Mouse (Mus musculus) liver, embryonic 16.5 days (tissue): ENCODE measurements around the gene Diexf. TPM values are rescaled to one million over a fixed set of nuclear protein-coding genes. Genes with fewer than 3 reads are reported as not detected.

ENCODE experiments used
- ATAC-seq: fragments of 200-750 bp; cut with Nextera tagmentation; 2 replicates; pipeline ENCODE4 v1.8.0; 2017; ENCODE audit warnings: low read depth, mild to moderate bottlenecking, moderate number of reproducible peaks, moderate library complexity
- H3K27ac ChIP-seq: fragments of 300-500 bp; sonication (generic); 2 replicates; pipeline ENCODE4 v1.5.1; 2014; ENCODE audit warnings: mild to moderate bottlenecking, low read length
- H3K27me3 ChIP-seq: fragments of 300-500 bp; sonication (generic); 2 replicates; pipeline ENCODE4 v1.6.1; 2014; ENCODE audit warnings: low read depth, low read length, mixed read lengths; ENCODE audit not compliant: control insufficient read depth, insufficient read depth
- H3K36me3 ChIP-seq: fragments of 300-500 bp; sonication (generic); 2 replicates; pipeline ENCODE4 v1.6.1; 2014; ENCODE audit warnings: mild to moderate bottlenecking; ENCODE audit not compliant: control insufficient read depth, insufficient read depth
- H3K4me1 ChIP-seq: fragments of 300-500 bp; sonication (generic); 2 replicates; pipeline ENCODE4 v1.6.1; 2014; ENCODE audit warnings: low read depth, low read length, mixed read lengths; ENCODE audit not compliant: control insufficient read depth
- H3K4me2 ChIP-seq: fragments of 300-500 bp; sonication (generic); 2 replicates; pipeline ENCODE4 v1.6.1; 2014; ENCODE audit warnings: low read depth, low read length, mixed read lengths
- H3K4me3 ChIP-seq: fragments of 300-500 bp; sonication (generic); 2 replicates; pipeline ENCODE4 v1.5.1; 2014; ENCODE audit warnings: low read depth, mild to moderate bottlenecking, low read length
- H3K9ac ChIP-seq: fragments of 300-500 bp; sonication (generic); 2 replicates; pipeline ENCODE4 v1.6.1; 2014; ENCODE audit warnings: low read depth, low read length
- H3K9me3 ChIP-seq: fragments of 300-500 bp; sonication (generic); replicated peaks from 2 replicates; pipeline ENCODE4 v1.6.1; 2016; ENCODE audit warnings: low read length; ENCODE audit not compliant: control insufficient read depth
- WGBS: fragments of 180-500 bp; shearing (Covaris S2); extraction: QIAGEN DNeasy Blood & Tissue Kit; methylation state at CpG from one replicate; pipeline ENCODE4 v1.1.7; 2014; ENCODE audit not compliant: insufficient replicate concordance; 5-methylcytosine and 5-hydroxymethylcytosine counted together
- polyA plus RNA-seq: library from polyadenylated mRNA; unstranded; fragments of >200 nt; fragmentation: Nextera tagmentation; extraction: Ambion mirVana; gene quantifications from 2 replicates; pipeline ENCODE4 v1.2.1, GENCODE M21; 2015

Gene Diexf
- polyA plus RNA-seq, 1 experiment from 2014 or later: 3.1 TPM

DNA sequence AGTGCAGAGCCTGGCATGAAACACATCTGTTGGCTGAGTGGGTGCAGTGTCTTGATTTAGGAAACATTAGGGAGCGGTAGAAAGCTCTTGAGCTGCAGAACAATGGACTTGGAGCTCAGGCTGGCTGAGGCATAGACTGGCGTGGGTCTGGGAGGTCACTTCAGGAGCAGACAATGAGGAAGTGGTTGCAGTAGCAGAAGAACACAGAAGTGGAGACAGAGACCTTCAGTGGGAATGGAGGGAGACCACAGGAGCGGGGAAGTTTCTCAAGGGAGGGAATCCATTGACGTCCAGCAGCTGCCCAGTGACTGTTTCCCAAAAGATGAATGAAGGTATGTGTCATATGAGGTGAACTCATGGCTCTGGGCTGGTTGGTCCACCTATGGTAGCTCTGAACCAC is 15.0 kb upstream of the Diexf start:
- no peaks in the 10 kb centered on the region for H3K9me3 ChIP-seq
- 35% methylated on average over 4 of the region's 4 CpGs for WGBS
- no peaks in the 10 kb centered on the region for H3K27me3 ChIP-seq
- H3K9ac ChIP-seq: no peak overlapping the region
- no peak overlapping the region for H3K4me2 ChIP-seq
- no peaks in the 10 kb centered on the region for H3K36me3 ChIP-seq
- H3K27ac ChIP-seq: no peak overlapping the region
- no peaks in the 10 kb centered on the region for H3K4me1 ChIP-seq
- no peak overlapping the region for H3K4me3 ChIP-seq
- ATAC-seq: no peak

DNA sequence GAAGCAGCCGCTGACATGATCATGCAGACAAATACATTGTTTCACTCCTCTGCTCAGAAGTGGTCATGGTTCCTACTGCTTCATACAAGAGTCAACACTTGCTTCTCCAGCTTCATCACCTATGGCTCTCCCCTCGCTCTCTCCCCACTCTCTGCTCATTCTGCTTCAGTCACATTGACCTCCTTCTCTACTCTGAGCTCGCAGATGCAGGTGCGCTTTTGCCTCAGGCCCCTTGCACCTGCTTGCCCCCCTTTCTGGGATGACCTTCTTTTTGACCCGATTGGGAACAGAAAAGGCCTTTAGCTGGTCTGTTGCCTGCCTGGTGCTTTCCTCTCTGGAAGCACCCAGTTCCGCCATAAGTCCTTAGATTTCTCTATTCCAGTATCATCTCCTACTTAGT is 14.4 kb upstream of the Diexf start:
- ATAC-seq: no peak
- Histone ChIP-seq H3K27ac (no peak overlapping the region), H3K9me3 (no peaks in the 10 kb centered on the region), H3K4me3 (no peak overlapping the region), H3K36me3 (no peaks in the 10 kb centered on the region), H3K4me2 (no peak overlapping the region), H3K27me3 (no peaks in the 10 kb centered on the region), H3K4me1 (no peaks in the 10 kb centered on the region), H3K9ac (no peak overlapping the region)
- 63% methylated on average over 6 of the region's 6 CpGs for WGBS

GRCm38 (mm10) chr1:193142517-193143062 is 12.5 kb upstream of the Diexf start:
- 42% methylated on average over 8 of the region's 8 CpGs for WGBS
- no peaks in the 10 kb centered on the region for H3K9me3 ChIP-seq
- H3K36me3 ChIP-seq: no peaks in the 10 kb centered on the region
- no peak overlapping the region for H3K9ac ChIP-seq
- no peaks in the 10 kb centered on the region for H3K4me1 ChIP-seq
- H3K27me3 ChIP-seq: no peaks in the 10 kb centered on the region
- no peak for ATAC-seq
- H3K27ac ChIP-seq: no peak overlapping the region
- H3K4me3 ChIP-seq: no peak overlapping the region
- no peak overlapping the region for H3K4me2 ChIP-seq

DNA sequence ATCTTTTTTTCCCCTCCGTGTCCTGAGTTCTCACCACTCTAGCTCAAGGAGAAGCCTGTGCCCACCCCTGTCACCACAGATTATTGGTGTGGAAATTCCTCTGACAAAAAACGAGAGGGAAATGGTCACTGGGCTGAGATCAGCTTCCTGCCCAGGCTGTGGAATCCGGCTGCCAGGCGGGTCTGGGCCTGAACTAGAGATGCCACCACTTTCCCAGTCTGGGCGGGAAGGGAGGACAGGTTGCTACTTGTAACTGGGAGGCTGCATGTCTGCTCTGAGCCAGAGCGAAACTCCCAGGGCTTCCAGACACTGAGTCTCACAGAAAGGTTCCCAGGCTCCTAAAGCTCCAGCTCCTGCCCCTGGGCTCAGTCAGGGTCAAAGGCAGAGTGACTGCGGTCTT is 11.0 kb upstream of the Diexf start:
- H3K36me3 ChIP-seq: no peaks in the 10 kb centered on the region
- H3K9ac ChIP-seq: no peak overlapping the region
- H3K4me3 ChIP-seq: no peak overlapping the region
- no peaks in the 10 kb centered on the region for H3K4me1 ChIP-seq
- no peak overlapping the region for H3K4me2 ChIP-seq
- H3K27ac ChIP-seq: no peak overlapping the region
- 59% methylated on average over 7 of the region's 7 CpGs for WGBS
- ATAC-seq: no peak
- no peaks in the 10 kb centered on the region for H3K9me3 ChIP-seq
- H3K27me3 ChIP-seq: no peaks in the 10 kb centered on the region

DNA sequence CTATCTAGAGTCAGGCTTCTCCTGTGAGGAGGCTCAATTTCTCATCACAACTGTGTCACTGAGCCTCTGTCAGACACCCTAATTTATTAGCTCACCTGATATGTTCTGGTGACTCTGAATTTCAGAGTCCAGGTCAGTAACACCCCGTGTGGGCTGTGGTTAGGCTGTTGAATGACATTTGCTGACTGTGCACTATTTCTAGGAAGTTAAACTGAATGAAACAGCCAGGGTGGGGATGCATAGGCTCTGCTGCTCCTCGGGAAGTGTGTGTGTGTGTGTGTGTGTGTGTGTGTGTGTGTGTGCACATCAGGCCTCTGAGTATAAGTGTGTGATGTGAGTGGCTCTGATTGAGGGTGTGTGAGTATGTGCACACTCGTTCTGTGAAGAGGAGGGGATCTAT is 8.6 kb upstream of the Diexf start:
- no peaks in the 10 kb centered on the region for H3K4me1 ChIP-seq
- H3K4me3 ChIP-seq: no peak overlapping the region
- no peaks in the 10 kb centered on the region for H3K9me3 ChIP-seq
- H3K9ac ChIP-seq: no peak overlapping the region
- no peaks in the 10 kb centered on the region for H3K27me3 ChIP-seq
- no peak for ATAC-seq
- WGBS: 14% methylated on average over 3 of the region's 3 CpGs
- no peak overlapping the region for H3K27ac ChIP-seq
- H3K4me2 ChIP-seq: no peak overlapping the region
- H3K36me3 ChIP-seq: no peaks in the 10 kb centered on the region

DNA sequence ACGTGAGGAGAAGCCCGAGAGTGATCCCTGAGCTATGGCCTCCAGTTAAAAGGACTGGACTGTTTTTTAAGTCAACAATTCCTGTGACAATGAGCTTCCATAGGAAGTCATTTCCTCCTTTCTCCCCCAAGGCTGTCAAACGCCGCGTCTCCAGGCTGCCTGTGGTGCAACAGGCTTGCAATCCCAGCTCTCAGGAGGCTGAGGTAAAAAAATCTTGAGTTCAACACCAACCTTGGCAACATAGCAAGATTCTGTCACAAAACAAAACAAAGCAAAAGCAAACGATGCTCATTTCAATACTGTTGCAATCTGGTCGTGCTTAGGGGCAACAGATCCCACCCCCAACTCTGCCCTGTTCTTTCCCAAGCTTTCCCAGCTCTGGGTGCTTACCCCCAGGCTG is 8.0 kb upstream of the Diexf start:
- no peaks in the 10 kb centered on the region for H3K27me3 ChIP-seq
- H3K4me3 ChIP-seq: no peak overlapping the region
- H3K27ac ChIP-seq: no peak overlapping the region
- H3K9me3 ChIP-seq: no peaks in the 10 kb centered on the region
- H3K36me3 ChIP-seq: no peaks in the 10 kb centered on the region
- H3K4me1 ChIP-seq: no peaks in the 10 kb centered on the region
- H3K9ac ChIP-seq: no peak overlapping the region
- H3K4me2 ChIP-seq: no peak overlapping the region
- ATAC-seq: no peak
- WGBS: 31% methylated on average over 7 of the region's 7 CpGs

- H3K4me3 ChIP-seq: no peak overlapping the region
- no peaks in the 10 kb centered on the region for H3K36me3 ChIP-seq
- H3K9me3 ChIP-seq: no peaks in the 10 kb centered on the region
- no peaks in the 10 kb centered on the region for H3K27me3 ChIP-seq
- H3K9ac ChIP-seq: no peak overlapping the region
- ATAC-seq: no peak
- H3K4me1 ChIP-seq: peaks cover 12% of the 10 kb centered on the region
- no peak overlapping the region for H3K4me2 ChIP-seq
- 51% methylated on average over 1 of the region's 1 CpGs for WGBS
- no peak overlapping the region for H3K27ac ChIP-seq
Measured at GRCm38 (mm10) chr1:193133726-193134125, 3.7 kb upstream of the Diexf start.

- no peak for ATAC-seq
- H3K4me3 ChIP-seq: no peak overlapping the region
- no peaks in the 10 kb centered on the region; the same call in 1 of the 2 replicates for H3K36me3 ChIP-seq
- H3K9me3 ChIP-seq: no peaks in the 10 kb centered on the region
- no peak overlapping the region for H3K4me2 ChIP-seq
- no peak overlapping the region for H3K9ac ChIP-seq
- no peaks in the 10 kb centered on the region for H3K27me3 ChIP-seq
- H3K27ac ChIP-seq: no peak overlapping the region
- peaks cover 12% of the 10 kb centered on the region for H3K4me1 ChIP-seq
Measured at GRCm38 (mm10) chr1:193132385-193132784, 2.3 kb upstream of the Diexf start.

- H3K27ac ChIP-seq: no peak overlapping the region
- H3K9ac ChIP-seq: no peak overlapping the region
- 59% methylated on average over 6 of the region's 6 CpGs for WGBS
- H3K27me3 ChIP-seq: no peaks in the 10 kb centered on the region
- H3K9me3 ChIP-seq: no peaks in the 10 kb centered on the region
- H3K4me1 ChIP-seq: peaks cover 12% of the 10 kb centered on the region
- no peak overlapping the region for H3K4me2 ChIP-seq
- no peak for ATAC-seq
- no peaks in the 10 kb centered on the region; the same call in 1 of the 2 replicates for H3K36me3 ChIP-seq
- H3K4me3 ChIP-seq: no peak overlapping the region
Measured at GRCm38 (mm10) chr1:193131311-193131948, 1.4 kb upstream of the Diexf start.
